Mouse (Mus musculus): ENCODE measurements at regions not wholly inside any gene's neighbourhood (a gene's known extent, or its start where the extent isn't known, plus 50 kb on each side); places are given as distances from the start of the nearest gene placed in this dataset.

- peak; percentile 39 for DNase-seq (ENCODE audit: low read depth, low spot score)
Measured at GRCm38 (mm10) chr7:61030321-61030720, 890.3 kb upstream of the Snrpn start.

Measured in telencephalon, adult 2 months (tissue).